Mouse (Mus musculus) yolk sac, embryonic 10.5 days (tissue): ENCODE measurements at regions not wholly inside any gene's neighbourhood (a gene's known extent, or its start where the extent isn't known, plus 50 kb on each side); places are given as distances from the start of the nearest gene placed in this dataset.

Experiments used
- DNase-seq: peaks from one replicate; pipeline ENCODE4 v3.0.0-alpha.2; 2017; ENCODE audit warnings: low spot score

- DNase-seq, result no peak
These were observed 460.4 kb upstream of the 3110018I06Rik start for GRCm38 (mm10) chr12:107027842-107028549.

- no peak for DNase-seq
These were observed 459.4 kb upstream of the 3110018I06Rik start for GRCm38 (mm10) chr12:107028985-107029384.

GRCm38 (mm10) chr12:107036357-107036756 is 452.1 kb upstream of the 3110018I06Rik start:
- DNase-seq, result no peak

GRCm38 (mm10) chr12:107041927-107042652 is 446.3 kb upstream of the 3110018I06Rik start:
- DNase-seq, result no peak

GRCm38 (mm10) chr12:107046496-107046895 is 441.9 kb upstream of the 3110018I06Rik start:
- no peak for DNase-seq

- no peak for DNase-seq
These were observed 441.3 kb upstream of the 3110018I06Rik start for GRCm38 (mm10) chr12:107047059-107047531.

GRCm38 (mm10) chr12:107050891-107051635 is 437.4 kb upstream of the 3110018I06Rik start:
- no peak for DNase-seq

- DNase-seq, result no peak
These were observed 436.3 kb upstream of the 3110018I06Rik start for GRCm38 (mm10) chr12:107052136-107052535.

GRCm38 (mm10) chr12:107056553-107056952 is 431.9 kb upstream of the 3110018I06Rik start:
- DNase-seq, result peak; percentile 24

- no peak for DNase-seq
These were observed 427.9 kb upstream of the 3110018I06Rik start for GRCm38 (mm10) chr12:107060514-107060913.

GRCm38 (mm10) chr12:107067346-107067745 is 421.1 kb upstream of the 3110018I06Rik start:
- no peak for DNase-seq

GRCm38 (mm10) chr12:107082541-107082940 is 405.9 kb upstream of the 3110018I06Rik start:
- no peak for DNase-seq

- no peak for DNase-seq
These were observed 403.1 kb upstream of the 3110018I06Rik start for GRCm38 (mm10) chr12:107085058-107085905.

GRCm38 (mm10) chr12:107085906-107086655 is 402.4 kb upstream of the 3110018I06Rik start:
- peak; percentile 23 for DNase-seq

GRCm38 (mm10) chr12:107092151-107092550 is 396.3 kb upstream of the 3110018I06Rik start:
- no peak for DNase-seq

- no peak for DNase-seq
These were observed 395.1 kb upstream of the 3110018I06Rik start for GRCm38 (mm10) chr12:107093326-107093725.

GRCm38 (mm10) chr12:107095409-107095808 is 393.0 kb upstream of the 3110018I06Rik start:
- no peak for DNase-seq

- DNase-seq, result no peak
These were observed 383.9 kb upstream of the 3110018I06Rik start for GRCm38 (mm10) chr12:107104570-107104969.

- DNase-seq, result no peak
These were observed 383.4 kb upstream of the 3110018I06Rik start for GRCm38 (mm10) chr12:107105017-107105416.

GRCm38 (mm10) chr12:107111908-107112770 is 376.3 kb upstream of the 3110018I06Rik start:
- DNase-seq, result peak; percentile 8
